Mouse (Mus musculus) thymus, adult 2 months (tissue): Measurements from ENCODE around the gene Rcsd1. TPM values are rescaled to one million over a fixed set of nuclear protein-coding genes. Genes with fewer than 3 reads are reported as not detected.

Source experiments
- DNase-seq: peaks from one replicate; pipeline ENCODE4 v3.0.0; 2021
- H3K27ac ChIP-seq: fragments of 200-500 bp; 2 replicates; pipeline ENCODE4 v1.5.1; 2012; ENCODE audit warnings: low read length, control low read depth; ENCODE audit not compliant: control insufficient read depth, insufficient read depth
- H3K27me3 ChIP-seq: fragments of 200-500 bp; 2 replicates; pipeline ENCODE4 v1.6.1; 2012; ENCODE audit warnings: mild to moderate bottlenecking, low read length, moderate library complexity, mixed read lengths; ENCODE audit not compliant: control insufficient read depth, insufficient read depth
- H3K36me3 ChIP-seq: fragments of 200-500 bp; 2 replicates; pipeline ENCODE4 v1.6.1; 2012; ENCODE audit warnings: mild to moderate bottlenecking, low read length, moderate library complexity; ENCODE audit not compliant: control insufficient read depth, insufficient read depth
- H3K4me1 ChIP-seq: fragments of 200-500 bp; replicated peaks from 2 replicates; pipeline ENCODE4 v1.6.1; 2012; ENCODE audit warnings: low read length; ENCODE audit not compliant: control insufficient read depth, insufficient read depth
- H3K4me3 ChIP-seq: fragments of 200-500 bp; 2 replicates; pipeline ENCODE4 v1.5.1; 2012; ENCODE audit warnings: mild to moderate bottlenecking, low read length, control low read depth, moderate library complexity; ENCODE audit not compliant: control insufficient read depth, insufficient read depth
- CTCF ChIP-seq: fragments of 200-500 bp; IDR thresholded peaks from 2 replicates; pipeline ENCODE4 v1.5.1; 2012; ENCODE audit warnings: mild to moderate bottlenecking, control low read depth, low read length, moderate library complexity, borderline replicate concordance; ENCODE audit not compliant: control insufficient read depth, poor library complexity, insufficient read depth; ENCODE audit errors: extremely low read depth
- POLR2A ChIP-seq: fragments of 200-500 bp; IDR thresholded peaks from 2 replicates; pipeline ENCODE4 v1.6.1; 2012; ENCODE audit warnings: mild to moderate bottlenecking, low read length, control low read depth, moderate library complexity; ENCODE audit not compliant: control insufficient read depth, poor library complexity, insufficient read depth; ENCODE audit errors: extremely low read depth
- WGBS: fragments of 180-500 bp; shearing (Covaris S2); methylation state at CpG from one replicate; pipeline ENCODE4 v1.1.7; 2018; 5-methylcytosine and 5-hydroxymethylcytosine counted together
- polyA plus RNA-seq: library from polyadenylated mRNA; depleted of rRNA; stranded (reverse); fragments of >200 nt; gene quantifications from 2 replicates; pipeline ENCODE4 v1.2.3, GENCODE M21; 2012

Gene Rcsd1
- polyA plus RNA-seq, 1 experiment = 249 TPM

GRCm38 (mm10) chr1:165730129-165730528 is 20.6 kb upstream of the Rcsd1 start:
- peaks cover 21% of the 10 kb centered on the region for H3K4me1 ChIP-seq
- no peak overlapping the region for H3K4me3 ChIP-seq
- TF ChIP-seq POLR2A (no peak), CTCF (no peak)
- WGBS = 7% methylated on average over 1 of the region's 1 CpGs
- peak; percentile 60 for DNase-seq
- no peaks in the 10 kb centered on the region for H3K36me3 ChIP-seq
- H3K27me3 ChIP-seq = no peaks in the 10 kb centered on the region
- H3K27ac ChIP-seq = no peak overlapping the region

- no peaks in the 10 kb centered on the region for H3K27me3 ChIP-seq
- 96% methylated on average over 3 of the region's 3 CpGs for WGBS
- DNase-seq = no peak
- no peak overlapping the region for H3K27ac ChIP-seq
- peaks cover 24% of the 10 kb centered on the region for H3K4me1 ChIP-seq
- TF ChIP-seq CTCF (no peak), POLR2A (no peak)
- H3K4me3 ChIP-seq = no peak overlapping the region
- no peaks in the 10 kb centered on the region for H3K36me3 ChIP-seq
Measured at GRCm38 (mm10) chr1:165728057-165728639, 18.6 kb upstream of the Rcsd1 start.

GRCm38 (mm10) chr1:165726986-165727385 is 17.4 kb upstream of the Rcsd1 start:
- Histone ChIP-seq H3K4me1 (peaks cover 24% of the 10 kb centered on the region), H3K27me3 (no peaks in the 10 kb centered on the region), H3K27ac (no peak overlapping the region), H3K36me3 (no peaks in the 10 kb centered on the region), H3K4me3 (no peak overlapping the region)
- TF ChIP-seq CTCF = no peak
- no peak for TF ChIP-seq POLR2A
- WGBS = 97% methylated on average over 1 of the region's 1 CpGs
- DNase-seq = no peak

- TF ChIP-seq POLR2A (no peak), CTCF (no peak)
- no peak overlapping the region for H3K4me3 ChIP-seq
- no peaks in the 10 kb centered on the region for H3K27me3 ChIP-seq
- WGBS = 90% methylated on average over 4 of the region's 4 CpGs
- H3K36me3 ChIP-seq = no peaks in the 10 kb centered on the region
- peaks cover 19% of the 10 kb centered on the region for H3K4me1 ChIP-seq
- no peak overlapping the region for H3K27ac ChIP-seq
- no peak for DNase-seq
Measured at GRCm38 (mm10) chr1:165725039-165725644, 15.6 kb upstream of the Rcsd1 start.

- Histone ChIP-seq H3K27me3 (no peaks in the 10 kb centered on the region), H3K36me3 (no peaks in the 10 kb centered on the region), H3K4me1 (peaks cover 17% of the 10 kb centered on the region), H3K27ac (no peak overlapping the region), H3K4me3 (no peak overlapping the region)
- WGBS = 56% methylated on average over 11 of the region's 11 CpGs
- no peak for TF ChIP-seq CTCF
- TF ChIP-seq POLR2A = no peak
- DNase-seq = no peak
Measured at GRCm38 (mm10) chr1:165724219-165725033, 14.9 kb upstream of the Rcsd1 start.

- no peaks in the 10 kb centered on the region for H3K27me3 ChIP-seq
- H3K36me3 ChIP-seq = no peaks in the 10 kb centered on the region
- no peak overlapping the region for H3K27ac ChIP-seq
- peaks cover 29% of the 10 kb centered on the region for H3K4me1 ChIP-seq
- WGBS = 63% methylated on average over 9 of the region's 9 CpGs
- no peak for DNase-seq
- TF ChIP-seq CTCF = no peak
- H3K4me3 ChIP-seq = no peak overlapping the region
Measured at GRCm38 (mm10) chr1:165722531-165723123, 13.1 kb upstream of the Rcsd1 start.
